ENCODE assay signal across 23 mouse cellular contexts in genomic region chr1:190958821-190959220, GRCm38 (mm10). TPM values are rescaled to one million over a fixed set of nuclear protein-coding genes. Genes with fewer than 3 reads are reported as not detected.
DNase-seq lines count a peak whose midpoint lies in the region; ATAC-seq and TF ChIP-seq lines count a peak whose summit lies in the region.
"Had no signal": no experiment of that assay in that cellular context is flagged by ENCODE, and none has a peak within 500 bp of the region (broad histone marks: within the 10 kb centered on the region; RNA-seq: fewer than 3 reads in every experiment).

No protein-coding gene starts in this region.

- TF ChIP-seq CTCF in liver, embryonic 14.5 days (IDR thresholded peaks at IDR 0.05; ENCODE audit: low read depth), result no peak

- DNase-seq in heart, postnatal 36 days, result no peak
- DNase-seq in heart, postnatal 14 days, result no peak
- peak; percentile 16 for DNase-seq in c-Kit-positive CD71-positive TER-119-negative erythroid progenitor cells, embryonic 14.5 days (ENCODE audit: low read depth)
- no peak for DNase-seq in liver, embryonic 14.5 days (ENCODE audit: low read depth in 3 of 3, low spot score in 3 of 3)
- no peak for DNase-seq in spleen, postnatal 10 days (ENCODE audit: low spot score in 2 of 2)
- no peak for DNase-seq in frontal cortex, adult 2 months (ENCODE audit: extremely low spot score in 1 of 2, low spot score in 1 of 2)
- DNase-seq: adrenal gland, postnatal 14 days; cerebellum, adult 2 months; cerebellum, postnatal 10 days; forebrain, postnatal 0 days; gastrocnemius, adult 2 months; gastrocnemius, postnatal 25 days; heart, postnatal 4 days had no signal

- ATAC-seq in heart, embryonic 11.5 days (replicated peaks; ENCODE audit: insufficient number of reproducible peaks, low FRiP score, low TSS enrichment), result no peak
- no peak for ATAC-seq in heart, embryonic 16.5 days (replicated peaks; ENCODE audit: extremely low read depth, insufficient read depth, low FRiP score)
- peak; percentile 60; the same call in 1 of the 2 replicates for ATAC-seq in liver, embryonic 14.5 days (ENCODE audit: insufficient read depth)
- ATAC-seq: activated CD4-positive, CD25-positive, alpha-beta regulatory T cell, adult 4 months; forebrain, embryonic 13.5 days; forebrain, postnatal 0 days; hindbrain, embryonic 16.5 days; inflammation-experienced regulatory T-cells, adult 6 months; intestine, postnatal 0 days; Patski had no signal

- peaks cover 17% of the 10 kb centered on the region for H3K4me1 ChIP-seq in heart, embryonic 11.5 days (ENCODE audit: control insufficient read depth, insufficient read depth, low read length)
- peaks cover 17% of the 10 kb centered on the region for H3K4me1 ChIP-seq in heart, embryonic 16.5 days (ENCODE audit: control insufficient read depth, insufficient read depth, low read length)
- H3K4me1 ChIP-seq in liver, embryonic 14.5 days (replicated peaks; ENCODE audit: control insufficient read depth in 2 of 2, insufficient read depth in 2 of 2, low read length in 1 of 2), result peaks cover 0 to 9% of the 10 kb centered on the region in 2 experiments; a peak in 3 of 4 replicates
- H3K4me1 ChIP-seq: embryonic facial prominence, embryonic 10.5 days; forebrain, embryonic 13.5 days; hindbrain, embryonic 12.5 days had no signal

- 42% methylated on average over 5 of the region's 5 CpGs for WGBS in heart, embryonic 11.5 days (ENCODE audit: insufficient replicate concordance)
- WGBS in heart, embryonic 16.5 days, result 45% methylated on average over 5 of the region's 5 CpGs
- 32% methylated on average over 5 of the region's 5 CpGs for WGBS in liver, embryonic 14.5 days (ENCODE audit: insufficient replicate concordance)

- no peak overlapping the region for H3K4me2 ChIP-seq in heart, embryonic 11.5 days
- H3K4me2 ChIP-seq in heart, embryonic 16.5 days (ENCODE audit: low read depth, low read length), result no peak overlapping the region
- H3K4me2 ChIP-seq in liver, embryonic 14.5 days (ENCODE audit: low read depth), result no peak overlapping the region
- H3K4me2 ChIP-seq: forebrain, embryonic 13.5 days; hindbrain, embryonic 12.5 days had no signal

- intact Hi-C loops in heart, postnatal 36 days (cut with DNase I), result no loop called here
- intact Hi-C loops in heart, postnatal 14 days (cut with DNase I), result no loop called here

- H3K4me3 ChIP-seq in heart, embryonic 11.5 days (ENCODE audit: low read depth, low read length), result no peak overlapping the region
- no peak overlapping the region for H3K4me3 ChIP-seq in heart, embryonic 16.5 days (ENCODE audit: low read length)
- no peak overlapping the region for H3K4me3 ChIP-seq in liver, embryonic 14.5 days (ENCODE audit: insufficient read depth in 1 of 2, low read depth in 2 of 2, low read length in 2 of 2)
- H3K4me3 ChIP-seq: embryonic facial prominence, embryonic 10.5 days; forebrain, embryonic 13.5 days; gastrocnemius, adult 2 months; hindbrain, embryonic 12.5 days had no signal

- TF ChIP-seq EP300 in liver, embryonic 14.5 days (IDR thresholded peaks at IDR 0.05; ENCODE audit: low read depth), result no peak

- H3K27ac ChIP-seq in heart, embryonic 11.5 days (ENCODE audit: low read depth, low read length), result peak overlapping the region; percentile 46; the same call in 1 of the 2 replicates
- H3K27ac ChIP-seq in heart, embryonic 16.5 days (ENCODE audit: low read length), result peak overlapping the region; percentile 67
- no peak overlapping the region for H3K27ac ChIP-seq in liver, embryonic 14.5 days
- H3K27ac ChIP-seq: embryonic facial prominence, embryonic 10.5 days; forebrain, embryonic 13.5 days; gastrocnemius, adult 2 months; hindbrain, embryonic 12.5 days had no signal

- no peaks in the 10 kb centered on the region for H3K9me3 ChIP-seq in heart, embryonic 11.5 days (replicated peaks; ENCODE audit: control insufficient read depth, low read length)
- no peaks in the 10 kb centered on the region for H3K9me3 ChIP-seq in heart, embryonic 16.5 days (replicated peaks; ENCODE audit: control insufficient read depth, low read length)
- no peaks in the 10 kb centered on the region for H3K9me3 ChIP-seq in liver, embryonic 14.5 days (ENCODE audit: control insufficient read depth, low read length)
- H3K9me3 ChIP-seq: embryonic facial prominence, embryonic 10.5 days; forebrain, embryonic 13.5 days; hindbrain, embryonic 12.5 days had no signal

- H3K27me3 ChIP-seq in heart, embryonic 11.5 days (ENCODE audit: control insufficient read depth, insufficient read depth, low read length), result no peaks in the 10 kb centered on the region
- H3K27me3 ChIP-seq in heart, embryonic 16.5 days (ENCODE audit: control insufficient read depth, insufficient read depth, low read length), result no peaks in the 10 kb centered on the region
- no peaks in the 10 kb centered on the region for H3K27me3 ChIP-seq in liver, embryonic 14.5 days (ENCODE audit: control insufficient read depth, insufficient read depth, low read length)
- H3K27me3 ChIP-seq: forebrain, embryonic 13.5 days; hindbrain, embryonic 12.5 days; Patski had no signal

- no peak overlapping the region for H3K9ac ChIP-seq in heart, embryonic 11.5 days (ENCODE audit: low read depth, low read length)
- no peak overlapping the region for H3K9ac ChIP-seq in heart, embryonic 16.5 days (ENCODE audit: low read length)
- no peak overlapping the region for H3K9ac ChIP-seq in liver, embryonic 14.5 days (replicated peaks)
- H3K9ac ChIP-seq: forebrain, embryonic 13.5 days; forebrain, postnatal 0 days; hindbrain, embryonic 12.5 days had no signal

- peaks cover 33% of the 10 kb centered on the region for H3K36me3 ChIP-seq in heart, embryonic 11.5 days (ENCODE audit: control insufficient read depth, insufficient read depth, low read length)
- peaks cover 34% of the 10 kb centered on the region for H3K36me3 ChIP-seq in heart, embryonic 16.5 days (ENCODE audit: control insufficient read depth, insufficient read depth)
- H3K36me3 ChIP-seq in liver, embryonic 14.5 days (replicated peaks; ENCODE audit: control insufficient read depth, insufficient read depth, low read depth), result no peaks in the 10 kb centered on the region

RNA-seq across cellular contexts. Expression of gene Vash2, which starts 20.3 kb away (rescaled TPM):
- polyA plus RNA-seq in heart, embryonic 11.5 days (2014; fragmentation: Nextera tagmentation; extraction: Ambion mirVana), result 66.2 and 75.8 TPM in 2 replicates
- total RNA-seq in heart, postnatal 36 days (2021), result under 1 TPM; 0.35 to 0.56 TPM
- 48.3 and 50.6 TPM in 2 replicates for polyA plus RNA-seq in heart, embryonic 16.5 days (2015; fragmentation: Nextera tagmentation; extraction: Ambion mirVana)
- total RNA-seq in heart, postnatal 14 days (2021), result 1 to 10 TPM; 1.4 to 1.7 TPM
- 0.40 and 0.52 TPM in 2 replicates for polyA plus RNA-seq in liver, embryonic 14.5 days (2012; rRNA removed)
- polyA plus RNA-seq in liver, embryonic 14.5 days (2014; fragmentation: Nextera tagmentation; extraction: Ambion mirVana), result 0.39 and 0.81 TPM in 2 replicates
- 7.0 and 7.7 TPM in 2 replicates for polyA plus RNA-seq in frontal cortex, adult 2 months (2012; rRNA removed)

RNA-seq across cellular contexts. Expression of gene Angel2, which starts 33.9 kb away (rescaled TPM):
- 32.3 and 34.6 TPM in 2 replicates for polyA plus RNA-seq in heart, embryonic 11.5 days (2014; fragmentation: Nextera tagmentation; extraction: Ambion mirVana)
- total RNA-seq in heart, postnatal 36 days (2021), result 10 to 100 TPM; 27.9 to 29.9 TPM
- 29.5 and 30.1 TPM in 2 replicates for polyA plus RNA-seq in heart, embryonic 16.5 days (2015; fragmentation: Nextera tagmentation; extraction: Ambion mirVana)
- total RNA-seq in heart, postnatal 14 days (2021), result 10 to 100 TPM; 30.1 to 33.0 TPM
- polyA plus RNA-seq in liver, embryonic 14.5 days (2012; rRNA removed), result 8.2 and 11.8 TPM in 2 replicates
- polyA plus RNA-seq in liver, embryonic 14.5 days (2014; fragmentation: Nextera tagmentation; extraction: Ambion mirVana), result 15.1 and 15.3 TPM in 2 replicates
- 56.1 and 59.6 TPM in 2 replicates for polyA plus RNA-seq in frontal cortex, adult 2 months (2012; rRNA removed)

RNA-seq across cellular contexts. Expression of gene Rps6kc1, which starts 47.3 kb away (rescaled TPM):
- 8.9 and 11.3 TPM in 2 replicates for polyA plus RNA-seq in heart, embryonic 11.5 days (2014; fragmentation: Nextera tagmentation; extraction: Ambion mirVana)
- total RNA-seq in heart, postnatal 36 days (2021), result 10 to 100 TPM; 17.4 to 17.9 TPM
- 10.3 TPM in 2 replicates for polyA plus RNA-seq in heart, embryonic 16.5 days (2015; fragmentation: Nextera tagmentation; extraction: Ambion mirVana)
- total RNA-seq in heart, postnatal 14 days (2021), result 10 to 100 TPM; 16.3 to 19.2 TPM
- 1.5 and 1.9 TPM in 2 replicates for polyA plus RNA-seq in liver, embryonic 14.5 days (2012; rRNA removed)
- polyA plus RNA-seq in liver, embryonic 14.5 days (2014; fragmentation: Nextera tagmentation; extraction: Ambion mirVana), result 3.5 and 3.6 TPM in 2 replicates
- polyA plus RNA-seq in frontal cortex, adult 2 months (2012; rRNA removed), result 22.2 and 26.2 TPM in 2 replicates
